Mouse (Mus musculus) embryonic facial prominence, embryonic 13.5 days (tissue): Measurements from ENCODE around the gene Zcchc12. TPM values are rescaled to one million over a fixed set of nuclear protein-coding genes. Genes with fewer than 3 reads are reported as not detected.

Experiments
- ATAC-seq: fragments of 200-750 bp; cut with Nextera tagmentation; 2 replicates; pipeline ENCODE4 v1.8.0; 2017; ENCODE audit warnings: low read depth; ENCODE audit not compliant: insufficient number of reproducible peaks, insufficient read depth, low FRiP score, low TSS enrichment
- H3K27ac ChIP-seq: fragments of 300-500 bp; sonication (generic); 2 replicates; pipeline ENCODE4 v1.5.1; 2015; ENCODE audit warnings: moderate library complexity, mild to moderate bottlenecking, inconsistent platforms
- H3K27me3 ChIP-seq: fragments of 300-500 bp; sonication (generic); 2 replicates; pipeline ENCODE4 v1.6.1; 2015; ENCODE audit warnings: mild to moderate bottlenecking, inconsistent platforms
- H3K36me3 ChIP-seq: fragments of 300-500 bp; sonication (generic); 2 replicates; pipeline ENCODE4 v1.6.1; 2015; ENCODE audit warnings: mild to moderate bottlenecking, inconsistent platforms
- H3K4me1 ChIP-seq: fragments of 300-500 bp; sonication (generic); 2 replicates; pipeline ENCODE4 v1.6.1; 2015; ENCODE audit warnings: inconsistent platforms
- H3K4me2 ChIP-seq: fragments of 300-500 bp; sonication (generic); 2 replicates; pipeline ENCODE4 v1.6.1; 2015; ENCODE audit warnings: moderate library complexity, mild to moderate bottlenecking, inconsistent platforms
- H3K4me3 ChIP-seq: fragments of 300-500 bp; sonication (generic); 2 replicates; pipeline ENCODE4 v1.5.1; 2015; ENCODE audit warnings: mild to moderate bottlenecking, inconsistent platforms
- H3K9ac ChIP-seq: fragments of 300-500 bp; sonication (generic); 2 replicates; pipeline ENCODE4 v1.6.1; 2015; ENCODE audit warnings: mild to moderate bottlenecking, inconsistent platforms
- H3K9me3 ChIP-seq: fragments of 300-500 bp; sonication (generic); 2 replicates; pipeline ENCODE4 v1.6.1; 2016; ENCODE audit warnings: inconsistent platforms
- WGBS: fragments of 180-500 bp; shearing (Covaris S2); methylation state at CpG from one replicate; pipeline ENCODE4 v1.1.7; 2015; ENCODE audit warnings: mixed read lengths; 5-methylcytosine and 5-hydroxymethylcytosine counted together
- polyA plus RNA-seq: library from polyadenylated mRNA; unstranded; fragments of >200 nt; fragmentation: Nextera tagmentation; extraction: Ambion mirVana; gene quantifications from 2 replicates; pipeline ENCODE4 v1.2.1, GENCODE M21; 2015

Zcchc12 gene
- polyA plus RNA-seq: 8.4 and 10.2 TPM in 2 replicates

DNA sequence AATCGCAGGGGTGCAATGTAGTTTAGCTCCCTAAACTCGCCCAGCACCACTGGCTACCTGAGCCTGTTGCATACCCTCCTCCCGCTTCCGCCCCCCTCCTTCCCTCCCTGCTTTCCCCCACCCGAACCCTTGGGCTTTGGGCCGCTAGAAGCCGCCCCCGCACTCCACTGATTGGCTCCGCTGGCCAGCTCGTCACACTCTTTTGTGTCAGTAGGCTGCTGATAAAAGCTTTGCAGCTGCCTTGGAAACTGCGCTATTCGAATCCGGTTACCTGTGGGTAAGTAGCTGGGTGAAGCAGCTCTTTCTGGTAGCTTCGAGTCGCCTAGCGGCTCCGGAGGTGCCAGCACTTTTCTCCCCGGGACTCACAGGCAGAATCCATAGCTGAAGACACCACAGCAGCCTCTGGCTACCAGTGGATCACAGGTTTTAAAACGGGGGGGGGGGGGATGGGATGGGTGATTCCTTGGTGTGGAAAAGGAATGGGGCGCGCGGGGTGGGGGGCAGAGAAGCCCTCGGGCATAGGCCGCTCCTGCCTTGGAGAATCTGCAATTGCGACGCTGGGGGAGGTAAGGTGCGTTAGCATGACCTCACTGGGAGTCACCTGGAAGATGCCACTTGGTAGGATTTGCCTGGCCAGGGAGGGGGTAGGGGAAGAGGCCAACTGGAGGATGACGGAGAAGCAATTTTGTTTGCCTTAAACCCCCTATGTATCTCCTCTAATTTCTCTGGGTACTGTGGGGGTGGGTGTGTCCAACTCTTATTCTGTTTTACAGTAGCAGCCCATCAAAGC is at the start of gene Zcchc12:
Gene Zcchc12, plus strand, starts transcription at position 169 of the 790 bp plus-strand sequence.
- 27% methylated on average over 27 of the region's 28 CpGs for WGBS
- Histone ChIP-seq H3K9ac (no peak within 1 kb of the TSS), H3K27ac (no peak within 1 kb of the TSS), H3K4me1 (0 out of 2 replicates have a peak, but pooled peaks cover 3% of the 10 kb centered on the region), H3K4me3 (peak within 1 kb of the TSS; percentile 31), H3K36me3 (no peaks in the 10 kb centered on the region), H3K4me2 (peak within 1 kb of the TSS; percentile 54), H3K27me3 (peaks cover 15% of the 10 kb centered on the region; the same call in 1 of the 2 replicates), H3K9me3 (no peaks in the 10 kb centered on the region)
- ATAC-seq: no peak

DNA sequence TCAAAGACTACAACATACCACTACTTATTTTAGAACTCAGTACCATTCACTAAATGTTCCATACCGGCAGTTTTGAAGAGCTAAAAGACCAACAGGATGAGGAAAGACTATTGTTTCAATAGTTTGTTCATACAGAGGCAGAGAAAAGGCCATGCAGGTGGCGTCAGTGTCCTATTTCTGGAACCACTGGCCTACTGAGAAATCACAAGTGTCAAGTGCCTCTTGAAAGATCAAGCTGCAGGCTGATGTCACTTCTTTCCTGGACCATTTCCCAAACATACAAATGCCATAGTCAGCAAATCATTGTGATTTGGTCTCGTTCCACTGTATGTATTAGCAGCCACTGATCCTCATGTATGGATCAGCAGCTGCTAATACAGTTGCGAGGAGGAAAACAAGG is 49.0 kb upstream of the Zcchc12 start:
- no peaks in the 10 kb centered on the region for H3K36me3 ChIP-seq
- H3K4me2 ChIP-seq: no peak overlapping the region
- no peak overlapping the region for H3K27ac ChIP-seq
- H3K9ac ChIP-seq: no peak overlapping the region
- 63% methylated on average over 4 of the region's 4 CpGs for WGBS
- no peaks in the 10 kb centered on the region for H3K9me3 ChIP-seq
- no peaks in the 10 kb centered on the region for H3K27me3 ChIP-seq
- H3K4me3 ChIP-seq: no peak overlapping the region
- no peak for ATAC-seq
- H3K4me1 ChIP-seq: no peaks in the 10 kb centered on the region

DNA sequence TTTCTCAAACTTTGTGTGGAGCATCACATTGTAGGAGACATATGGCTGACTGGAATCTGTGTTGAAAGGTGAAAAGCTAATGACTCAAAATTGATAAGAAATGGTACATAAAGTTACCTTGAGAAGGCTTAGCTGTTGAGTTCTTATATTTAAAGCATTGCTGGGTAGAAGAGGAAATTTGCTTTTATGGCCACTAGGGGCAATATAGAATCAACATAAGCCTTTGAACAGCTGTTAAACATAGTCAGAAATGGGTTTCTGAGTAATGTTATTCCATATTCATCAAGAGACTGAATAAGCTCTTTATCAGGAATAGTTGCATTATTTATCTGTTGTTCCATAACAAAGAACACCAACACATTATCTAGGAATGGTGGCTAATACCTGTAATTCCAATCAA is 45.6 kb upstream of the Zcchc12 start:
- Histone ChIP-seq H3K27ac (no peak overlapping the region), H3K27me3 (no peaks in the 10 kb centered on the region), H3K9me3 (no peaks in the 10 kb centered on the region), H3K36me3 (no peaks in the 10 kb centered on the region), H3K9ac (no peak overlapping the region), H3K4me2 (no peak overlapping the region), H3K4me1 (no peaks in the 10 kb centered on the region), H3K4me3 (no peak overlapping the region)
- ATAC-seq: no peak

DNA sequence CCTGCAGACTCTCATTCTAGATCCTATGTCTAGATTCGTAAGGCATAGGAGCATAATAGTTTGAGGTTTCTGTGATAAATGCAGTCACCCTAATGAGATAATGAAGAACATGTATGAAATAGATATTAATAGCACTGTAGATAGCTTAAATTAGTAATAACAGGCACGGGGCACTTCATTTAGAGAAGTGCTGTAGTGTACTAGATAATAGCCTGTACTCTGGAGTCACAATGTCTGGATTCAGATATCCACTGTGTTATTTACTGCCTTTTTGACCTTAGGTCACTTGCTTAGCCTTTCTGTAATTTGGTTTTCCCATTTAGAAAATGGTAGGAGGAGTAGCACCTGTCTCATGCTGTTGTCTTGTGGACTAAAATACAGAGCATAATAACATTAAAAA is 39.0 kb upstream of the Zcchc12 start:
- no peak for ATAC-seq
- H3K9me3 ChIP-seq: no peaks in the 10 kb centered on the region
- no peaks in the 10 kb centered on the region for H3K27me3 ChIP-seq
- H3K9ac ChIP-seq: no peak overlapping the region
- H3K4me2 ChIP-seq: no peak overlapping the region
- H3K36me3 ChIP-seq: no peaks in the 10 kb centered on the region
- no peak overlapping the region for H3K27ac ChIP-seq
- 72% methylated on average over 2 of the region's 2 CpGs for WGBS
- H3K4me1 ChIP-seq: no peaks in the 10 kb centered on the region
- H3K4me3 ChIP-seq: no peak overlapping the region

DNA sequence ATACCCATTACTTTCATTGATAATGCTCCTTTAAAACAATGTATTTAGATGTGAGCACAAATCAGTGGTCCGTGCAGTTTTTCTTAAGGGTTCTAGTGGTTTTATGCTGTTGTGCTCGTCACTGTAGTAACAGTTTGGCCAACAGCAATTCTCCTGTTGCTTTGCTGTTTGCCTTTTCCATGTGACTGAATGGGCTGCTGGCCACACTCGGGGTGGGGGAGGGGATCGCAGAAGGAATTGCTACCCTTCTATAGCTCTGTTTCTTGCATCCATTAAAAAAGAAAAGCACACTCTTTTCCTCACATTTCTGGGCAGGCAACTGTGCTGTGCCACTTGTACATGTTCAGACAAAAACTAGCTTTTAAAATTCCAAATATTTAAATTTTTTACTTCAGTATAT is 34.1 kb upstream of the Zcchc12 start:
- no peak overlapping the region for H3K9ac ChIP-seq
- 29% methylated on average over 4 of the region's 4 CpGs for WGBS
- ATAC-seq: no peak
- no peaks in the 10 kb centered on the region for H3K27me3 ChIP-seq
- no peaks in the 10 kb centered on the region for H3K36me3 ChIP-seq
- no peaks in the 10 kb centered on the region for H3K4me1 ChIP-seq
- H3K27ac ChIP-seq: no peak overlapping the region
- no peak overlapping the region for H3K4me2 ChIP-seq
- H3K9me3 ChIP-seq: no peaks in the 10 kb centered on the region
- H3K4me3 ChIP-seq: no peak overlapping the region

DNA sequence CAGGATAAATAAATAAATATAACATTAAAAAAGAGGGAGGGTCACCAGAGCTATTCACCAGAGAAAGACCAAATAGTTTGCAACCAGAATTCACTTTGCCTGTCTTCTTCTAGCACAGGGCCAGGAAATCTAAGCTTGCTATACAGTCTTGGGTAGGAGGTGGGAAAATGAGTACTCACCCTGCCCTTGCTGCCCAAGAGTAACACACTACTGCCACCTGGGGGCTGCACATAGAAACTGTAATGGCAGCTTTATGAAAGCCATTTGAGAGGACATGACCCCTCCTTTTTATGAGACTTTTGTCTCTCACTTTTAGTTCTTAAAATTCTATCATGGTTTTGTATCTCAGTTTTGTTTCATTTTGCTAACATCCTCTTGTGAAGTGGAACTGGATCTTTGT is 12.1 kb upstream of the Zcchc12 start:
- Histone ChIP-seq H3K27me3 (no peaks in the 10 kb centered on the region), H3K36me3 (no peaks in the 10 kb centered on the region), H3K9ac (no peak overlapping the region), H3K27ac (no peak overlapping the region), H3K4me3 (no peak overlapping the region), H3K9me3 (no peaks in the 10 kb centered on the region), H3K4me2 (no peak overlapping the region), H3K4me1 (no peaks in the 10 kb centered on the region)
- no peak for ATAC-seq

DNA sequence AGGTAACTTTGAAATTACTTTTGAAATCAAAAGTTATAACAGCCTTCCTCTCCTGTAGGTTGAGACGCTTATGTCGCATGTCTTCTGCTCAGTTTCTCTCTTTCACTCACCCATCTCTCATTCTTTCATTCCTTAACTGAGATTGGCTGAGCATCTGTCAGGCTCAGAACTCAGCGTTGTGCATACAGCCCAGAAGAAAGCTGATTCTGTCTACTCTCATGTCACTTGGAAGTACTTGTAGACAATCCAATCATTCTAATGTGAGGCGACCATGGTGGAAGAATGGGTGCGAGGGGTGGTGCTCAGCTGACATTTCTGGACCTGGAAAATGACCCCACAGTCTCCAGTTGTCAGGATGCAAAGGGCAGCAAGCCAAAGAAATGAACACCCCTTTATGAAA is 9.7 kb upstream of the Zcchc12 start:
- no peaks in the 10 kb centered on the region for H3K36me3 ChIP-seq
- H3K9me3 ChIP-seq: no peaks in the 10 kb centered on the region
- no peak for ATAC-seq
- no peak overlapping the region for H3K4me3 ChIP-seq
- H3K27me3 ChIP-seq: no peaks in the 10 kb centered on the region
- H3K27ac ChIP-seq: no peak overlapping the region
- no peak overlapping the region for H3K4me2 ChIP-seq
- no peaks in the 10 kb centered on the region for H3K4me1 ChIP-seq
- H3K9ac ChIP-seq: no peak overlapping the region
- 60% methylated on average over 5 of the region's 5 CpGs for WGBS

DNA sequence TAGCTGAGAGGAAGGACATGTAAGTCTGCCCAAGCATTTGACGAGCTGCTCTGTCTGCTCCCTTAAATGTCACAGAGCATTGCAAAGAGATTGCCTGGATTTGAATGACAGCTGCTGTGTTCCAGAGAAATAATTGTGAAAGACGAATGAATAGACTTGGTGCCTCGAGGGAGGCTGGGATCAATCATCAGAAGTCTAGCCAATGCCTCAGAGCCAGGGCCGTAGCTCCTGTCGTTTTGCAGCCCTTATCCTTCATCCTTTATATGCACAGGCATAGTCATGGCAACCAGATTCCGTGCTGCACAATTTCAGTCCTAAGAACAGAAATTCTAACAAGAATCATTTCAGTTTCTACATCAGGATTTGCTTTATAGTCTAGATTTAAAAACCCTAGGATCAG is 9.3 kb upstream of the Zcchc12 start:
- Histone ChIP-seq H3K9me3 (no peaks in the 10 kb centered on the region), H3K9ac (no peak overlapping the region), H3K36me3 (no peaks in the 10 kb centered on the region), H3K27me3 (no peaks in the 10 kb centered on the region), H3K4me1 (no peaks in the 10 kb centered on the region), H3K27ac (no peak overlapping the region), H3K4me3 (no peak overlapping the region), H3K4me2 (no peak overlapping the region)
- 42% methylated on average over 6 of the region's 6 CpGs for WGBS
- no peak for ATAC-seq

DNA sequence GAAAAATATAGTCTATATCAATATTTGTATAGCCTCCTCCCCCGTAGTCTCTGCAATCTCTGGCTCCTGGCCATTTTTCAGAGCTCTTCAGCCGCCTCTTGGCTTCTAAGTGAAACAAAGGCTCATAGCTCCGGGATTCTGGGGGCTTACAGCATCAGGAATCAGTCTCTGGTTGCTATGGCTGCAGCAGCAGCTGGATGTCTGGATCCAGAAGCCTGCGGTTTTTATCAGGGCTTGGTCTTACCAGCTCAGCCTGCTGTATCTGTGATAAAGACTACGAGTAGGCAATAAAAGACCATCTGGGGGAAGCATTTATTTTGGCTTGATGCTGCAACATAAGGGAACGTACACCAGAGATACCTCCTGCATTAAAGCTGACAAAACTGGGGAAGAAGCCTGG is 1.8 kb upstream of the Zcchc12 start:
- no peak for ATAC-seq

DNA sequence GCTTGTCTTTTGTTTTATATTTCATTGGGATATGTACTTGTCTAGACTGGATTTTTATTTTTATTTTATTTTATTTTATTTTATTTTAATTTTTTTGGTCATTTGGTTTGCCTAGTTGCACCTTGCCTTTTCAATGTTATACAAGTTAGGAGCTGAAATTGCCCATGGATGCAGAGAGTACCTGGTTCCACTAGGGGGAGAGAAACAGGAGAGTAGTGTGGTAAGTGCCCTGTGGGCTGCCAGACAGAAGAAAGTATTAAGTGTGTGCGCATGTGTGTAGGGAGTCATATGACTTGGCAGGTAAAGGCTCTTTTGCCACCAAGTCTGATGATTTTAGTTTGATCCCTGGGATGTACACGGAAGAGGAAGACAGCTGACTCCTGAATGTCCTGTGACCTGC is 13.8 kb downstream of the Zcchc12 start:
- no peak for ATAC-seq
- Histone ChIP-seq H3K9ac (no peak overlapping the region), H3K4me1 (no peaks in the 10 kb centered on the region), H3K27ac (no peak overlapping the region), H3K27me3 (no peaks in the 10 kb centered on the region), H3K4me2 (no peak overlapping the region), H3K9me3 (no peaks in the 10 kb centered on the region), H3K4me3 (no peak overlapping the region), H3K36me3 (no peaks in the 10 kb centered on the region)
- 75% methylated on average over 2 of the region's 2 CpGs for WGBS

More for the DNA sequence above, 1.8 kb upstream of the Zcchc12 start:
- H3K4me3 ChIP-seq: no peak overlapping the region
- no peaks in the 10 kb centered on the region for H3K9me3 ChIP-seq
- WGBS: 35% methylated on average over 6 of the region's 6 CpGs
- H3K9ac ChIP-seq: no peak overlapping the region
- 0 out of 2 replicates have a peak, but pooled peaks cover 3% of the 10 kb centered on the region for H3K4me1 ChIP-seq
- H3K27me3 ChIP-seq: peaks cover 15% of the 10 kb centered on the region; the same call in 1 of the 2 replicates
- no peak overlapping the region for H3K27ac ChIP-seq
- no peaks in the 10 kb centered on the region for H3K36me3 ChIP-seq
- H3K4me2 ChIP-seq: no peak overlapping the region

DNA sequence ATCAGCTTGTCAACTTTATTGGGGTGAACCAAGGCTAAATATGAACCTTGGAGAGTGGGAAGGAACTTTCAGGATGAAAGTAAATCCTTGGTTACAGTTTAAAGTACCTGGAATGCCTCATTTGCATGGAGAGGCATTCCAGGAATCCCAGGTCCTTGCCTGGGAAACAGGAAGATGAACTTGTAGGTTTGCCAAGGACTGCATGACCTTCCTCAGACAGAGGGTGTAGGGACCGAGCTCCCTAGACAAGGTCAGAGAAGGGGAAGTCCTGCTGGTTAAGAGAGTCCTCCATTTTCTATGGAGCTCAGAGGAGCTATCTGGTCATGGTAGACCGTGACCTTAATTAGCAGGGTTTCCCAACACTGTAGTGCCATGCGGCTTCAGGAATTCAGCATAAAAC is 15.5 kb downstream of the Zcchc12 start:
- Histone ChIP-seq H3K4me2 (no peak overlapping the region), H3K4me3 (no peak overlapping the region), H3K27ac (no peak overlapping the region), H3K9ac (no peak overlapping the region), H3K9me3 (no peaks in the 10 kb centered on the region), H3K27me3 (no peaks in the 10 kb centered on the region), H3K4me1 (no peaks in the 10 kb centered on the region), H3K36me3 (no peaks in the 10 kb centered on the region)
- 77% methylated on average over 3 of the region's 3 CpGs for WGBS
- ATAC-seq: no peak

DNA sequence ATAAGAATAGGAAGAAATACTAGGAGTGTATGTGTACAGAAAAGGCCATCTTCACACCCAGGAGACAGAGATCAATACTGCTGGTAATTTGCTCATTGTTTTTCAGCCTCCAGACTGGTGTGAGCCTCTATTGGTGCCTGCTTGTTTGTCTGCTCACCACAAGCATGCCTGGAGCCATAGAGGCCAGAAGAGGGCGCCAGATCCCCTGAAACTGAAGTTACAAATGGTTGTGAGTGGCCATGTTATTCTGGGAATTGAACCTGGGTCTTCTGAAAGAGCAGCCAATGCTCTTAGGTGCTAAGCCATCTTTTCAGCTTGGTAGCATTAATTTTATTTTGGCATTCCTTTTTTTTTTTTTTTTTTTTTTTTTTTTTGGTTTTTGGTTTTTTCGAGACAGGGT is 25.7 kb downstream of the Zcchc12 start:
- Histone ChIP-seq H3K4me2 (no peak overlapping the region), H3K4me1 (no peaks in the 10 kb centered on the region), H3K4me3 (no peak overlapping the region), H3K27ac (no peak overlapping the region), H3K9me3 (no peaks in the 10 kb centered on the region), H3K27me3 (no peaks in the 10 kb centered on the region), H3K9ac (no peak overlapping the region), H3K36me3 (no peaks in the 10 kb centered on the region)
- ATAC-seq: no peak
- WGBS: 40% methylated on average over 2 of the region's 2 CpGs
